Mouse (Mus musculus): ENCODE data around the gene Rtbdn.

DNA sequence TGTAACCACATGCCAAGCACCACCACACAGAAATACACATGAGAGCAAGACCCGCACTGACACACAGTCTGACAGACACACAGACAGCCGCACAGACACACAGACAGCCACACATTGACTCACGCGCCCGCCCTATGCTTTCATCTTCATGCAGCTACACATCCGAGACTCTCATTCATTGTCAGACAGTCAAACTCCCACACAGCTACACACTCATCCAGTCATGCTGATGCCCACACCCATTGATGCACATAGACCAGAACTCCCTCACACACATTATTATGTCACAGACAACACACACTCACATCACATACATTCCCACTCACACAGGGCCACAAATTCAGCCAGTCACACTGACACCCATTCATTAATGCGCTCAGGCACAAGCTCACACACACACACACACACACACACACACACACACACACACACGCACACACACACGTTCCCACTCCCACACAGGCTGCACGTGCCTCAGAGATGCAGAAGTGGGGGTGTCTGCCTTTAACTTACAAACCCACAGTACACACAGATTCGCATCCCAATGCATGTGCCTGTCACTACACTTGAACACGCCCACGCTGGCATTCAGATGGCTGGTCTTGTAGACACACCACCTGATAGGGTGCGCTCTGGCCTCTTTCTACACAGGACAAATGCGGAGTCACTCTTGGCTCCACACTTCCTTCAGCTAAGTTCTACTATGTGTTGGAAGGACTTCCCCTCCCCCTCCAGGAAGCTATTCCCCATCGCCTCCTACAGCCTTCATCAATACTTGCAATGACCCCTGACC lies 12.8 kb upstream of the Rtbdn start:
- TF ChIP-seq CTCF (conservative IDR thresholded peaks at IDR 0.05; ENCODE audit: low read length) (no peak), POU5F1 (IDR thresholded peaks at IDR 0.05; ENCODE audit: borderline replicate concordance, low read length) (no peak)
